Mouse (Mus musculus): ENCODE data around the gene Fry.

The Fry gene

DNA sequence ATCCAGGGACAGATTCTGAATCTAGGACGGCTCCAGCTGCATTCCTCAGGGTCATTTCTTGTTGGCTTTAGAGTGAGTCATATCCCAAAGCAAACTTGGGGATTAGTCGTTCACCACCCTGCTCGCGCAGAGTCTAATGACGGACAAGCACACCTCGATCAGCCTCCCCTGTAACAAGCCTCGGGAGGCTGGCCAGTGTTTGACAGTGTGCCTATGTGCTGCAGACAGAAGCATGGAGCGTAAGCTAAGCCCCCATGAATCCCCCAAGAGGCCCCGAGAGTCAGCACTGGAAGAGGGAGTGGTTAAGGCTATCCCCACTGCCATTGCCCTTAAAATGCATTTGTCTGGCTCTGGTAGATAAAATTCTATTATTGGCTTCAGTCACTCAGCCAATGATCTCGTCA is 214.9 kb downstream of the Fry start:
- no peak for DNase-seq (ENCODE audit: extremely low read depth, low read depth)

GRCm38 (mm10) chr5:150336451-150336850 is 218.0 kb downstream of the Fry start:
- no peak for DNase-seq (ENCODE audit: extremely low read depth, low read depth)

- no peak for DNase-seq (ENCODE audit: extremely low read depth, low read depth)
These were observed 219.3 kb downstream of the Fry start for GRCm38 (mm10) chr5:150337696-150338095.

DNA sequence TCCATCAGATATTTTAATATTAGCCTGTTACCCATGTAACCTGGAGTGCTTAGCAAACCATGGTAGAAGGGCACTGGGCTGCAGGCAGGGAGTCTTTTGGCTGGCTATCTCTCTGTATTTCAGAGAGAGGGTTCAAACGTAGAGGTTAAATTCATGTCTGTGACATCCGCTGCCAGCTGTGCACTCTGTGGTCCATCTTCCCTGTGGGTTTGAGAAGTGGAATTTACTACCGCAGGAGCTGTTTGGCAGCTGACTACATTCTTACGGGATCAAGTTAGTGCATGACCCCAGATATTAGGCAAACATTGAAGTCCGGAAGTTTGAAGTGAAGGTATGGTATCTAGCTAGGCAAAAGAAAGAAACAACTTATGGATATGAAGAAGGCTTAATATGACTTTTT is 222.5 kb downstream of the Fry start:
- no peak for DNase-seq (ENCODE audit: extremely low read depth, low read depth)

- DNase-seq (ENCODE audit: extremely low read depth, low read depth), result no peak
These were observed 223.7 kb downstream of the Fry start for GRCm38 (mm10) chr5:150342139-150342538.

DNA sequence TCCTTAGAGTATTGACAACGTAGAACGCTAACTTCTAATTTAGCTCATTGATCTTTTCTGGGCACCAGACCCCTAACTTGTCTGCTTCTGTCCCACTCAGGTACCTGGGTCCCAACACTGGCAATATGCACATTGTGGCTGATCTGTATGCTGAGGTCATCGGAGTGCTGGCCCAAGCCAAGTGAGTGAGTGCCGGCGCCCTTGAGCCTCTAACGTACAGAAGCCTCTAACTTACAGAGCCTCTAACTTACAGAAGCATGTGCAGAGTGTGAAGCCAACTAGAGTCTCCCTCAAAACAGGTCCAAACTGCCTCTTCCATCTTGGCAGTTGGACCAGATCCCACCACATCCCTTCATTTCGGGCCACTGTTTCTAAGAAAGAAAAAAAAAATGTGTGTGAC is 227.5 kb downstream of the Fry start:
- no peak for DNase-seq (ENCODE audit: extremely low read depth, low read depth)

DNA sequence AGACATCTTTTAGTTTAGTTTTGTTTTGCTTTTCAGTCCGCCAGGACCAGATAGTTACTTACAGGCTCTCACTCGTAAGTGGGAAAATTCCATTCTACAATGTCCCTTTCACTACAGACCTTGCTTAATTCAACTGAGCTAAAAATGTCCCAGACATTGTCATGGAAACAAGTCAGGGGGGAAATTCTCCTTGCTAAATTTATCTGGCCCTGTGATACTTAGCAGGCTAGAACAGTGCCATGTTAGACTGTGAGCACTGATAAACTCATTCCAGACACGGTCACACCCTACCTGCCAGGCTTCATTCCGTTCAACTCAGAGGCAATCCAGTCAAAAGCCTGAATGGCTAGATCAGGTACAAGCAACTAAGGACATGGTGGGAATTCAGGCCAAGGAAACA is 227.9 kb downstream of the Fry start:
- DNase-seq (ENCODE audit: extremely low read depth, low read depth), result no peak

- DNase-seq (ENCODE audit: extremely low read depth, low read depth), result no peak
These were observed 229.4 kb downstream of the Fry start for GRCm38 (mm10) chr5:150347845-150348244.

DNA sequence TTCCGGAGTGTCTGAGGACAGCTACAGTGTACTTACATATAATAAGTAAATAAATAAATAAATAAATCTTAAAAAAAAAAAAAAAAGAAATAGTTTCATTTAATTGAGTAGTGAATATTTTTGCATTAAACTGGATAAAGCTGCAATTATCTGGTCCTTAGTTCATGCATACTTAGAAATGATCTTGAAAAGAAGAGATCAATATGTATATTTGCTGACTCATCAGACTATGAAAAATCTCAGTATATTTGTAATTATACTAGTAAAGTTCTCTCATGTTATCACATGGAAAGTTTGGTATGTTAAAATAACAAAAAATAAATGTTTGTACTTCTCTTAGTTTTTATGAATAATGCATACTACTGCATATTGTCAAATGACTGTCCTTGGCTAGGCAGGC is 229.9 kb downstream of the Fry start:
- DNase-seq (ENCODE audit: extremely low read depth, low read depth), result no peak

DNA sequence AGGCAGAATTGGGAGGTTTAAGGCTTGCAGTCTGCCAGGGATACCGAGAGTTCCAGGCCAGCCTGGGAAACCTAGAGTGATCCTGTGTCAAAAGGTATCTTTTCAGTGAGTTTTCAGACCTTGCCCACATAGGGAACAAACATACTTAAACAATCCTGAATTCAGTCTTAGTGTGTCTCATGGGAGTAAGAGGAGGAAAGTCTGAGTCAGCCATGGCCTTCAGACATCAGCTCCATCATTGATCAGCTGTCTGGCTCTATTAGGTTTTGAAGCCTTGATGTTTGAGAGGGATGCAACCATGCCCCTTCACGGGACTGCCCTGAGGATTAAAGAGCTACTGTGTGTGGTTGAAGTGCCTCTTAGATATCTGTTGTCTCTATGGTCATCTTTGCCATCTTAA is 232.7 kb downstream of the Fry start:
- DNase-seq (ENCODE audit: extremely low read depth, low read depth), result no peak

DNA sequence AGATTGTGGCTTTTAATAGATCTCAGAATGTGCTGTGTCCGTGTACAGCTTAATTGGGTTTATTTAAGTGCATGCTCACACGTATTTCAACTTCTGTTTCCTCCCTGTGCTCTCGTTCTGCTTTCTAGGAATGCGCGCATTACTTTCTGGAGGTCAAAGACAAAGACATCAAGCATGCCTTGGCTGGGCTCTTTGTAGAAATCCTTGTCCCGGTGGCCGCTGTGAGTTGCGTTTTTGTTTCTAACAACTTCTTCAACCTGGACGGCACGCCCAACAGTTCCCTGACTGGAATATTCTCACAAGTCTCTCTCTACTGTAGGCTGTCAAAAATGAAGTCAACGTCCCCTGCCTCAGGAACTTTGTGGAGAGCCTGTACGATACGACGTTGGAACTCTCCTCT is 240.2 kb downstream of the Fry start:
- DNase-seq (ENCODE audit: extremely low read depth, low read depth), result no peak

- no peak for DNase-seq (ENCODE audit: extremely low read depth, low read depth)
These were observed 243.8 kb downstream of the Fry start for GRCm38 (mm10) chr5:150362241-150362640.

DNA sequence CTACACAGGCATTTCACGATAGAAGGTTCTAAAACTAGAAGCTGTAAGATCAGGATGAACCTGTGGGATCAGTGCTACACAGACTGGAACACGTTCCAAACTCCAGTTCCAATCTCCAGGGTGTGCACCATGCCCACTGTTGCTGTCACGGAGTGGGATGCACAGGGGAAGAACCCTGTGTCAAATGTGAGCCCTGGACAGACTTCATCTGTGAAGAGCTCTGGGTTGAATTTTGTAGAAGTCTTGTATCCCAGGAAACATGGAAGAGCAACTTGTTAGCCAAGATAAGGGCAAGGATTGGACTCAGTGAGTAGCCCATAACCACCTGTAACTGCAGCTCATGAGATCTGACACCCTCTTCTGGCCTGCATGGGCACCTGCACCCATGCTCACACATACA is 246.2 kb downstream of the Fry start:
- DNase-seq (ENCODE audit: extremely low read depth, low read depth), result no peak

- DNase-seq (ENCODE audit: extremely low read depth, low read depth), result no peak
These were observed 248.6 kb downstream of the Fry start for GRCm38 (mm10) chr5:150367027-150367426.

- no peak for DNase-seq (ENCODE audit: extremely low read depth, low read depth)
These were observed 251.8 kb downstream of the Fry start for GRCm38 (mm10) chr5:150370291-150370690.

GRCm38 (mm10) chr5:150370895-150371294 is 252.4 kb downstream of the Fry start:
- DNase-seq (ENCODE audit: extremely low read depth, low read depth), result no peak

GRCm38 (mm10) chr5:150372956-150373355 is 254.5 kb downstream of the Fry start:
- no peak for DNase-seq (ENCODE audit: extremely low read depth, low read depth)

- no peak for DNase-seq (ENCODE audit: extremely low read depth, low read depth)
These were observed 256.5 kb downstream of the Fry start for GRCm38 (mm10) chr5:150374778-150375559.

- DNase-seq (ENCODE audit: extremely low read depth, low read depth), result no peak
These were observed 260.1 kb downstream of the Fry start for GRCm38 (mm10) chr5:150378586-150378985.

DNA sequence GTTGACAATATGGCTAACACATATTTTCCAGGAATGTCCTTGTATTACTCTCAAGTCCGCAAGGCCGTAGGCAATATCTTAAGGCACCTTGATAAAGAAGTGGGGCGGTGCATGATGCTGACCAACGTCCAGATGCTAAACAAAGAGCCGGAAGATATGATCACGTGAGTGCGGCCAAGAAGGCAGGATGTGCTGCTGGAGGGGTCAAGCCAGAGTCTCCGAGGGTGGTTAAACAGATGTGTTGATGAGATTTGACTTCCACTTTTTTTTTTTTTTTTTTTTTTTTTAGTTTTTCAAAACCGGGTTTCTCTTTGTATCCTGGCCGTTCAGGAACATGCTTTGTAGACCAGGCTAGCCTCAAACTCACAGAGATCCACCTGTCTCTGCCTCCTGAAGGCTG is 262.3 kb downstream of the Fry start:
- DNase-seq (ENCODE audit: extremely low read depth, low read depth), result no peak

GRCm38 (mm10) chr5:150382411-150382810 is 264.0 kb downstream of the Fry start:
- DNase-seq (ENCODE audit: extremely low read depth, low read depth), result no peak

DNA sequence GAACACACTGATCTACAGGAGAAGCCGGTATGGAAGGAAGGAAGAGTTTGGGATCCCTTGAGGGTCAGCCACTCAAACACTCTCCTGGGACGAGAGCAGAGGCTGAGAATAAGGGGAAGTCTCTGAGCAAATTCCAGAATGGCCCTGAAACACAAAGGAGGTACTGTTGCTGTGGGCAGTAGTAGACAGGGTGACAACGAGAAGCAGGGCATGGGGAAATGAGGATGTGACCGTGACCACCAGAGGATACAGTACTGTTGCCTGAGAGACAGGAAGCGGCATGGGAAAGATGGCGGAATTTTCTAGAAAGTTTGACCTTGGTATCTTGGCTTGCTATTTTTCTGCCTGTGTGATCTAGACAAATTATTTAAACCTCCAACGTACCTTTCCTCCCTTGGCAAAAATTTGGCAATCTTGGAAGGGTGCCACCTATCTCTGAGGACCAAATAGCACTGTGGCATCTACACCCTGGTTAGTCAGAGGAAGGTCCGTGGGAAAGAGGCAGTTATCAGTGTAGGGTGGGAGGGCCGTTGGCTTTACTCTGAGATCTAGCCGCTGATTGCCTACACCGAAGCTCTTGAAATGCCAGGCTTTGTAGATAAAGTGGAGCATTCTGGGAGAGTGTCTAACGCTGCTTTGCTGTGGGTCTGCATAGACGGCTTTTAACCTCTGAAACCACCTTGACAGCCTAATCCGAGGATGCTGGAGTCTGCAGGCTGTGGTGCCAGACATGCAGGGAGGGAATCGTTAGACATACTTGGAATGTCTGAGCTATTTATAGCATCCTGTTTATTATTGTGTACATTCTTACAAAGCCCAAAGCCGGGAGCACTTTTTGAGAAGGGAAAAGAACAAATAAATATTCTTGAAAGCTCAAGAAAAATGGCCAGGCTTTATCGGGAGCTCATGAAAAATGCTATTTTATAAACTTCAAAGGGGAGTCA is 266.1 kb downstream of the Fry start:
- no peak for DNase-seq (ENCODE audit: extremely low read depth, low read depth)

DNA sequence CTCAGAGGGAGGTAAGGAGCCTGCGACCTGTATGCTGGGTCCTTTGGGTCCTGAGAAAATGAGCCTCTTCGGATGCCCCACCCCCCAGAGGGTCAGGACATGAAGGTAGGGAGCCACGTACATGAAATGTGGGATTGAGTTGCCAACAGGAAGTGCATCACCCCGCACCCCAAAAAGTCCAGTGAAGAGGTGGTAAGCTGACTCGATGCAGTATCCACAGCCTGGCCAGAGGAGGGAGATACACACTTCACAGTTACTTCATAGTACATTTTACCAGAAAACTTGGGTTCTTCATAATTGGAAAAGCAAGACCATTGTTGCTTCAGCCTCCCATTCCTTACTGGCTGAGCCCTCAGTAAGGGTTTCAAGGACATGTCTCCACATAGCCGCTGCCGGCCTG is 266.8 kb downstream of the Fry start:
- no peak for DNase-seq (ENCODE audit: extremely low read depth, low read depth)
